In the genomic region with DNA sequence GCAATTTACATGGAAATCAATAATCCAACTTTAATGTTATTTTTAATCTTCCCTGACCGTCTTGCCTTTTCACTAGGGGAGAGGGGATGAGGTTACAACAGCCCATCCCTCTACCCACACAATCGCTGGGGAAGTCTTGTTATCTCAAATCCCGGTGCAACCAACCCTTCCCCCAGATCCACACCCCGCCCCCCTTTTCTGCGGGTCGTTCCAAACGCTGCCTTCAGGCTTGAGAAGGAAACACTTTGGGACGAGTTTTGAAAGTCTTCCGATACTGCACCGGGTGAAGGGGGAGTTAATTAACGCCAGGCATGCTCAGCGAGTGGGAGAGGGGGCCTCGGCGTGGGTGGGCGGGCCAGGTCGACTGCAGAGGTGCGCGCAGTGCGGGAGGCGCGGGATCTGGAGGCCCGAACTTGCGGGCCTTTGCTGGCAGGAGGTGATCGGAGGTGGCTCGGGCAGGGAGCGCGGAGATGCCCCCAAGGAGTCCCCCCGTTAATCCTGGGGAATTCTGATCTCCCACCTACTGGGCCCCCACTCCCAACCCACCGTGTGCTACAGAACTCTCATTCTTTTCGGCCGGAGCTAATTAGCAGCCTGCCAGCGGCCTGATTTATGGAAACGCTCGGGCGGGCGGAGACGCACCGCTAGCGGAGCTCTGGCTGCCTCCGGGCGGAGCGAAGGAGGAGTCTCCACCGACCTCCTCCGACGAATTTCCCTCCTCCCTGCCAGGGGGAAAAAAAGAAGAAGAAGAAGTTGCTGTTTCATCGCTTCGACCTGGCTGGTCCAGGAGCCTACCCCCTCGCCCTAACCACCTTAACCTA, we compare ENCODE assay signal across 8 mouse cellular contexts. TPM values are rescaled to one million over a fixed set of nuclear protein-coding genes. Genes with fewer than 3 reads are reported as not detected.
DNase-seq lines count a peak whose midpoint lies in the region; ATAC-seq and TF ChIP-seq lines count a peak whose summit lies in the region.

No protein-coding gene starts in this region.

- peak overlapping the region; percentile 10; the same call in 1 of the 2 replicates for H3K9ac ChIP-seq in heart, embryonic 14.5 days (ENCODE audit: low read length)

- 0% methylated on average over 48 of the region's 48 CpGs for WGBS in heart, embryonic 14.5 days

- DNase-seq in Muller cell, postnatal 12 days (ENCODE audit: inconsistent ontology term), result peak; percentile 85
- peak; percentile 88 for DNase-seq in brain, embryonic 14.5 days (ENCODE audit: low read depth)
- peak; percentile 89 for DNase-seq in kidney, postnatal 14 days
- DNase-seq in lung, postnatal 4 days, result peak; percentile 66 to 80
- DNase-seq in testis, postnatal 10 days (ENCODE audit: low spot score), result peak; percentile 81
- no peak for DNase-seq in layer of hippocampus, postnatal 10 days (ENCODE audit: low spot score in 2 of 2)
- DNase-seq in frontal cortex, postnatal 14 days (ENCODE audit: low spot score in 2 of 2), result no peak

- ATAC-seq in heart, embryonic 14.5 days (ENCODE audit: insufficient number of reproducible peaks, insufficient read depth, low FRiP score, low read depth), result 0 out of 2 replicates have a peak, but pooled peaks have one; percentile 36

- peak overlapping the region; percentile 40 to 44 for H3K4me3 ChIP-seq in heart, embryonic 14.5 days (ENCODE audit: control insufficient read depth in 1 of 2, insufficient read depth in 1 of 2, low read depth in 1 of 2, low read length in 2 of 2)

- TF ChIP-seq POLR2A in brain, embryonic 14.5 days (IDR thresholded peaks at IDR 0.05; ENCODE audit: borderline replicate concordance, extremely low read depth, insufficient read depth, insufficient read length, poor library complexity, severe bottlenecking), result no peak

- TF ChIP-seq CTCF in brain, embryonic 14.5 days (IDR thresholded peaks at IDR 0.05; ENCODE audit: borderline replicate concordance, extremely low read depth, insufficient read depth, insufficient read length), result no peak

- H3K27ac ChIP-seq in heart, embryonic 14.5 days (replicated peaks in 1 of 2; ENCODE audit: control insufficient read depth in 1 of 2, insufficient read depth in 1 of 2, low read depth in 2 of 2, low read length in 2 of 2), result no peak overlapping the region

- no peaks in the 10 kb centered on the region for H3K9me3 ChIP-seq in heart, embryonic 14.5 days (ENCODE audit: control insufficient read depth, low read length)

- H3K4me2 ChIP-seq in heart, embryonic 14.5 days (ENCODE audit: low read length), result peak overlapping the region; percentile 79

- peaks cover 96% of the 10 kb centered on the region for H3K27me3 ChIP-seq in heart, embryonic 14.5 days (ENCODE audit: control insufficient read depth, insufficient read depth, low read length)

- H3K4me1 ChIP-seq in heart, embryonic 14.5 days (ENCODE audit: control insufficient read depth in 2 of 2, insufficient read depth in 2 of 2, low read length in 2 of 2), result peaks cover 4 to 11% of the 10 kb centered on the region in 2 experiments; a peak in 3 of 4 replicates

- no peaks in the 10 kb centered on the region for H3K36me3 ChIP-seq in heart, embryonic 14.5 days (ENCODE audit: control insufficient read depth, insufficient read depth, low read length)

RNA-seq across cellular contexts. Expression of a gene that starts 35.1 kb away (rescaled TPM):
- 244 and 291 TPM in 2 replicates for polyA plus RNA-seq in brain, embryonic 14.5 days (2012; rRNA removed)
- polyA plus RNA-seq in heart, embryonic 14.5 days (2014; fragmentation: Nextera tagmentation; extraction: Ambion mirVana), result 28.3 and 32.5 TPM in 2 replicates
- total RNA-seq in layer of hippocampus, postnatal 10 days (2021), result 10 to 100 TPM; 59.5 to 66.7 TPM

Comparison
In these comparisons a context has a peak if more than half of its experiments do, and no peak if none do; other contexts are left out.
1. DNase-seq: peak in Muller cell, postnatal 12 days (single experiment), brain, embryonic 14.5 days (single experiment), kidney, postnatal 14 days (single experiment), lung, postnatal 4 days (2 of 2) and testis, postnatal 10 days (single experiment); none in layer of hippocampus, postnatal 10 days (0 of 2) and frontal cortex, postnatal 14 days (0 of 2).